In genomic region chr13:30336913-30337312, GRCm38 (mm10) we compare ENCODE assay signal across 7 mouse cellular contexts. TPM values are rescaled to one million over a fixed set of nuclear protein-coding genes. Genes with fewer than 3 reads are reported as not detected.
DNase-seq lines count a peak whose midpoint lies in the region; ATAC-seq and TF ChIP-seq lines count a peak whose summit lies in the region.

No protein-coding gene starts in this region.

- no peak overlapping the region for H3K27ac ChIP-seq in ES-E14 (ENCODE audit: insufficient read depth, low read depth, low read length, poor library complexity, severe bottlenecking)
- H3K27ac ChIP-seq in bone marrow, adult 2 months (ENCODE audit: control insufficient read depth, insufficient read depth, low read depth, low read length, poor library complexity) = no peak overlapping the region
- H3K27ac ChIP-seq in hindbrain, embryonic 12.5 days = no peak overlapping the region
- H3K27ac ChIP-seq in liver, embryonic 13.5 days = no peak overlapping the region

- H3K36me3 ChIP-seq in ES-E14 (ENCODE audit: control insufficient read depth, insufficient read depth, low read length, poor library complexity, severe bottlenecking) = no peaks in the 10 kb centered on the region
- no peaks in the 10 kb centered on the region for H3K36me3 ChIP-seq in hindbrain, embryonic 12.5 days
- no peaks in the 10 kb centered on the region for H3K36me3 ChIP-seq in liver, embryonic 13.5 days

- peak overlapping the region; percentile 57 to 85 for H3K4me3 ChIP-seq in ES-E14 (ENCODE audit: insufficient read depth in 1 of 2, low read depth in 1 of 2, low read length in 2 of 2, poor library complexity in 1 of 2, severe bottlenecking in 1 of 2)
- peak overlapping the region; percentile 77 for H3K4me3 ChIP-seq in bone marrow, adult 2 months (replicated peaks; ENCODE audit: control insufficient read depth, low read depth, low read length)
- peak overlapping the region; percentile 55 for H3K4me3 ChIP-seq in hindbrain, embryonic 12.5 days
- H3K4me3 ChIP-seq in liver, embryonic 13.5 days (replicated peaks) = peak overlapping the region; percentile 54

- 44% methylated on average over 9 of the region's 9 CpGs for WGBS in bone marrow, adult 2 months
- 22% methylated on average over 9 of the region's 9 CpGs for WGBS in hindbrain, embryonic 12.5 days
- 18% methylated on average over 9 of the region's 9 CpGs for WGBS in liver, embryonic 13.5 days (ENCODE audit: insufficient replicate concordance)

- in situ Hi-C loops in ES-E14 (cut with MboI; ENCODE audit: low sequenced_read_pairs in 2 of 2, unreplicated experiment in 2 of 2) = no loop called here

- H3K9ac ChIP-seq in ES-E14 (ENCODE audit: insufficient read depth, low read depth, low read length, poor library complexity, severe bottlenecking) = no peak overlapping the region
- H3K9ac ChIP-seq in hindbrain, embryonic 12.5 days = peak overlapping the region; percentile 65; the same call in 1 of the 2 replicates
- peak overlapping the region; percentile 56 for H3K9ac ChIP-seq in liver, embryonic 13.5 days

- peak overlapping the region; percentile 97 for H3K4me2 ChIP-seq in hindbrain, embryonic 12.5 days (replicated peaks)
- peak overlapping the region; percentile 58 for H3K4me2 ChIP-seq in liver, embryonic 13.5 days

- peaks cover 5% of the 10 kb centered on the region; the same call in 1 of the 2 replicates for H3K27me3 ChIP-seq in hindbrain, embryonic 12.5 days
- H3K27me3 ChIP-seq in liver, embryonic 13.5 days = peaks cover 14% of the 10 kb centered on the region

- no peak for DNase-seq in ES-E14 (ENCODE audit: low read depth, low spot score)
- no peak for DNase-seq in liver, embryonic 13.5 days
- no peak for DNase-seq in retina, embryonic 14.5 days (ENCODE audit: low spot score)
- no peak for DNase-seq in embryo, embryonic 10.5 days (ENCODE audit: low spot score)
- DNase-seq in right cerebral cortex, postnatal 4 days = no peak

- H3K9me3 ChIP-seq in ES-E14 (ENCODE audit: control insufficient read depth, insufficient read depth, low read depth, low read length) = no peaks in the 10 kb centered on the region
- H3K9me3 ChIP-seq in hindbrain, embryonic 12.5 days (replicated peaks) = no peaks in the 10 kb centered on the region
- no peaks in the 10 kb centered on the region for H3K9me3 ChIP-seq in liver, embryonic 13.5 days (replicated peaks)

- no peak for TF ChIP-seq POLR2A in bone marrow, adult 2 months (IDR thresholded peaks at IDR 0.05; ENCODE audit: borderline replicate concordance, control insufficient read depth, low read depth, low read length)

- ATAC-seq in hindbrain, embryonic 12.5 days (ENCODE audit: low FRiP score) = no peak; the same call in 1 of the 2 replicates
- ATAC-seq in liver, embryonic 13.5 days (ENCODE audit: low read depth) = no peak

- no peaks in the 10 kb centered on the region for H3K4me1 ChIP-seq in ES-E14 (ENCODE audit: control insufficient read depth in 2 of 2, insufficient read depth in 2 of 2, low read length in 2 of 2, poor library complexity in 1 of 2)
- no peaks in the 10 kb centered on the region; the same call in 1 of the 2 replicates for H3K4me1 ChIP-seq in bone marrow, adult 2 months (ENCODE audit: control insufficient read depth, insufficient read depth, low read length)
- peaks cover 7% of the 10 kb centered on the region; the same call in 1 of the 2 replicates for H3K4me1 ChIP-seq in hindbrain, embryonic 12.5 days
- H3K4me1 ChIP-seq in liver, embryonic 13.5 days (replicated peaks) = no peaks in the 10 kb centered on the region

- no peak for TF ChIP-seq CTCF in bone marrow, adult 2 months (IDR thresholded peaks at IDR 0.05; ENCODE audit: control insufficient read depth, insufficient read depth, low read length)

TF ChIP-seq in ES-E14, 5 proteins besides CTCF, POLR2A, EP300 and RAD21:
- TF ChIP-seq ZNF384 (IDR thresholded peaks at IDR 0.05; ENCODE audit: low read depth, low read length) = no peak
- TF ChIP-seq ZC3H11A (IDR thresholded peaks at IDR 0.05; ENCODE audit: borderline replicate concordance, low read depth, low read length) = no peak
- TF ChIP-seq MAFK (IDR thresholded peaks at IDR 0.05; ENCODE audit: insufficient read depth, low read depth, low read length) = no peak

RNA-seq across cellular contexts. Expression of gene Agtr1a, which starts 0.7 kb away (rescaled TPM):
- total RNA-seq in ES-E14 (2012; rRNA removed) = 0.45 and 0.53 TPM in 2 replicates
- polyA plus RNA-seq in bone marrow, adult 2 months (2011; ENCODE audit: insufficient read depth, insufficient read length, low replicate concordance, missing spikeins) = 7.6 and 16.7 TPM in 2 replicates
- 2.3 TPM in 2 replicates for polyA plus RNA-seq in hindbrain, embryonic 12.5 days (2016; fragmentation: Nextera tagmentation; extraction: Ambion mirVana)
- polyA plus RNA-seq in liver, embryonic 13.5 days (2015; fragmentation: Nextera tagmentation; extraction: Ambion mirVana) = 5.5 and 7.1 TPM in 2 replicates
